Mouse (Mus musculus) mature B cell (primary cell): ENCODE measurements around the gene Zbtb33.

Experiments
- in situ Hi-C: fragments of 300-500 bp; cut with MboI; formaldehyde crosslinking; loops from 2 replicates; pipeline ENCODE4 v1.14.3; 2019

Gene Zbtb33

DNA sequence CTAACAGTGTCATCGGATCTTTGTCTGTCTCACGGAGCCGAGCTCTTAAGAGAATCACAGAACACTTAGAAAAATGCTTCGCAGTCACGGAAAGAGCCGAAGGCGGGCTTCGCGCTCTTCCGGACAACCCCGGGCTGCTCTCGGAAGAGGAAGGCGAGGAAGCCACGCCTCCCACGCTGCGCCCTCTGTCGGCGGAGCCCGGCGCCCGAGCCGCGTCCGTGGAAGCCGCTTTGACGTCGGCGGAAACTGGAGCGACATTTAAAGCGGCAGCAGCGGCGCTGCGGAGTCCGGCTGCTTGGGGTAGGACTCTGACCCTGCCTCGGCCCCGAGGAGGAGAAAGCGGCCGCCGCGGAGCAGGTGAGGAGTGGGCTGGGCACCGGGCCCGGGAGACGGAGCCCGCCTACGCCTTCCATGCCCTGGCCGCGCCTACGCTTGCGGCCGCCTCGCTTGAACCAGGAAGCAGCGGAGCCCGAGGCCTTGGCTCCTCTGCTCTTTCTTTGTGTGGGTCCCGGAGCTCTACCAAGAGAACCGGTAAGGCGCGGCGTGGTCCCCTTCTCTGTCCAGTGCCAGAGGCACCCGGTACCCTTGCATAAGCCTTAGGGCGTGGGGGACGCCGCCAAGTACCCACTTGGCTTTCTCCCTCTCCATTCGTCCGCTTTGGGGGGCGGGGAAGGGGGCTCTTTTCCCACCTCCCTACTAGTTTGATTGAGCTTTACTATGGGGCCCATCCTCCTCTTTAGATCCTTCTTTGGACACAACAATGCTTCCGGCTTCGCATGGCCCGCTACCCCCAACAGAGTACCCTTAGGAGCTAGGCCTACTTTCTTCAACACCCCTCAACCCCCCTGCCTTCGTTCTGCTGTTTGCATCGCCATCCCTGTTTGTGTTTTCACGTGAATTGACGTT is at the start of gene Zbtb33:
Gene Zbtb33, plus strand, starts transcription at position 242 of the 906 bp plus-strand sequence.
- in situ Hi-C loops = loop anchor here (25.0 kb wide), 2 partner anchors 247 to 447 kb away; partner anchors contain the start of gene C1galt1c1

DNA sequence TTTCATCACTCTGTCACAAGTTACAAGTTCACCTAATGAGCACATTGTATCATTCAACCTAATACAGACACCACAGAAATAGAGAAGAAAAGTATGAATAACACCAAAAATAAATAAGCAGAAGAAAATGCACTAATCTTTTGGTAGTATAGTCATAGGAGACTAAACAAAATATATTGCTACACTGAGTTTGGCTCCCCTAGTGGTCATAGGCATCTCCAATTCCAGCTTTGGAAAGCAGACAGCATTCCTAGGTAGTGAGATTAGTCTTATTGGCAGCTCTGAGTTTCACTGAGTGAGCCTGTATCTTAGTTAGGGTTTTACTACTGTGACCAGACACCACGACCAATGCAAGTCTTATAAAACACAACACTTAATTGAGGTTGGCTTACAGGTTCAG is 30.5 kb upstream of the Zbtb33 start:
- in situ Hi-C loops = no loop called here

DNA sequence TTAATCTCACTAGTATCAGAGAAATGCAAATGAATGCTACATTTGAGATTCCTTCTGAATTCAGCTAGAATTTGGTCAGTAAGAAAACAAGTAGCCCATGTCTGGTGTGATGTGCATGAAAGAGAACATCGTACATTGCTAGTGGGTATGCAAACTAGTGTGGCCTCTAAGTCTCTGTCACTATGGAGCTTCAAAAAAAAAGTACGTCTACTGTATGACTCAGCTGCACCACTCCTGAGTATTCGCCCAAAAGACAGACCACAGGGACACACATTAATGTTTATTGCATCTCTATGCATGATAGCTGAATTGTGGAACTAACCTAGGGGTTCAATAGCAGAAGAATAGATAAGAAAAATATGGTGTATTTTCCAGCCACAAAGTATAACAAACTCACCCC is 24.3 kb upstream of the Zbtb33 start:
- in situ Hi-C loops = no loop called here

DNA sequence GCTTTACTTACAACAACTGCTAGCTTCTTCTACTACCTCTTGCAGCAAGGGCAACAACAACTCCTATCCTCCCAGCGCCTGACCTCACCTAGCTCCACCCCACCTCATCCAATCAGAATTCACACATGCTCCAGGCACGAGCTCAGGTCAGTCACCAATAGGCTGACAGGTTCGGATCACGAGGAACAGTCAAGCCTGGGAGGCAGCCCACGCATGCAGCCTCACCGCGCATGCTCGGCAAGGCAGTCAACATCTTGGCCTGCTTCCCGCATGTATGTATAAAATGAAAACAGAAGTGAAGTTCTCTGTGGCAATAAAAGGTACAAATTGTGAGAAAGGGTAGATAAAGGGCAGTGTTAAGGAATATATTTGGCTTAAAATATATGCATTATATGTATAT is 23.5 kb upstream of the Zbtb33 start:
- in situ Hi-C loops = no loop called here

DNA sequence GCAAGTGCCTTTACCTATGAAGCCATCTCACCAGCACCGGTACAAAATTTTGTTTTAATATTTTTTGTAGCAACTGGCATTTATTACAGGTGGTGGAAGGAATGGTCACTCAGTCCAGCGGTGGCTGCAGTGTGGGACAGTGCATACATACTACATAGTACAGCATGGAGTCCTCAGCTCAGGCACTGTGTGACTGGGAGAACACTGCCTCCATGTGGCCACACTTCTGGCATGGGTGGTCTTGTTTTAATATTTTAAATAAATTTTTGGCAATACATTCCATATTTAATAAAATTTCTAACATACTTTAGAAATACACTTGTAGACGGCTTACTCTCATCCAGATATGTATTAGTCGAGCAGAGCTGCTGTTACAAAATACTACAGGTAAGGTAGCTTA is 23.0 kb upstream of the Zbtb33 start:
- in situ Hi-C loops = no loop called here

DNA sequence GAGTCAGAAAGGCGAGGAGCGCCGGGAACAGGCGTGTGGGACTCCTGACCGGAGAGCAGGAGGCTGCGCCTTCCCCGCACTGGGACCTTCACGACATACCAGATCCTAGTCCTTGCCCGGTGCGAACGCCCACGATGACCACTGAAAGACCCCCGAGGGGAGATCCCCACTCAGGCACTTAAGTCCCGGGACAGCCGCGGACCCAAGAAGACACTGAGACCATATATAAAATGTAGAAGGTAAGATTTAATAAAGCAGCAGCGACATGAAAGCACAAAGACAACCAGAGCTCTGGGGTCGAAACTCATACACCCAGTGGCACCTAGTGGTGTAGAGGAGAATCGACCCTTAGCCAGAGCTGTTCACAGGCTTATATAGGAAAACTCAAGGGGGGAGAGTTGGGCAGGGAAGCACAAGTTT is 9.7 kb upstream of the Zbtb33 start:
- in situ Hi-C loops = loop anchor here (25.0 kb wide), 2 partner anchors 257 to 457 kb away; partner anchors contain the start of gene C1galt1c1

DNA sequence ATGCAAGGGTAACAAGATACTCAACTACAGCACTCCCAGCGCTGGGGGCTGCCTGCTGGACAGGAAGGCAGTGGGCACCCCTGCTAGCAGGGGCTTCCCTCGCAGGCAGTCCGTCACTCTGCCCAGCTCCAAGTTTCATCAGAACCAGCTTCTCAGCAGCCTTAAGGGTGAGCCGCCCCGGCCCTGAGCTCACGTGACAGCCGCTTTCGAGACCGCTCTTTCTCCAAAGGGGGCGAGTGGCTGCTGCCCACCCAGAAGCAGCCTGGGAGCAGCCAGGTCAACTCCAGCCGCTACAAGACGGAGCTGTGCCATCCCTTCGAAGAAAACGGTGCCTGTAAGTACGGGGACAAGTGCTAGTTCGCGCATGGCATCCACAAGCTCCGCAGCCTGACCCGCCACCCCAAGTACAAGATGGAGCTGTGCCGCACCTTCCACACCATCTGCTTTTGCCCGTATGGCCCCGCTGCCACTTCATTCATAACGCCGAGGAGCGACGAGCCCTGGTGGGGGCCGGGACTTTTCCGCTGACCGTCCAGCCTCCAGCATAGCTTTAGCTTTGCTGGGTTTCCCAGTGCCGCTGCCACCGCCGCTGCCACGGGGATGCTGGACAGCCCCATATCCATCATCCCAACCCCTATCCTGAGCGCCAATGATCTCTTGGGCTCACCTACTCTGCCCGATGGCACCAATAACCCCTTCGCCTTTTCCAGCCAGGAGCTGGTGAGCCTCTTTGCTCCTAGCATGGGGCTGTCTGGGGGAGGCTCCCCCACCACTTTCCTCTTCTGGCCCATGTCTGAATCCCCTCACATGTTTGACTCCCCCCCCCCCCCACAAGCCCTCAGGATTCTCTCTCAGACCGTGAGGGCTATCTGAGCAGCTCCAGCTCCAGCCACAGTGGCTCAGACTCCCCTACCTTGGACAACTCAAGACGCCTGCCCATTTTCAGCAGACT is 8.7 kb upstream of the Zbtb33 start:
- in situ Hi-C loops = loop anchor here (25.0 kb wide), 2 partner anchors 256 to 456 kb away; partner anchors contain the start of gene C1galt1c1

DNA sequence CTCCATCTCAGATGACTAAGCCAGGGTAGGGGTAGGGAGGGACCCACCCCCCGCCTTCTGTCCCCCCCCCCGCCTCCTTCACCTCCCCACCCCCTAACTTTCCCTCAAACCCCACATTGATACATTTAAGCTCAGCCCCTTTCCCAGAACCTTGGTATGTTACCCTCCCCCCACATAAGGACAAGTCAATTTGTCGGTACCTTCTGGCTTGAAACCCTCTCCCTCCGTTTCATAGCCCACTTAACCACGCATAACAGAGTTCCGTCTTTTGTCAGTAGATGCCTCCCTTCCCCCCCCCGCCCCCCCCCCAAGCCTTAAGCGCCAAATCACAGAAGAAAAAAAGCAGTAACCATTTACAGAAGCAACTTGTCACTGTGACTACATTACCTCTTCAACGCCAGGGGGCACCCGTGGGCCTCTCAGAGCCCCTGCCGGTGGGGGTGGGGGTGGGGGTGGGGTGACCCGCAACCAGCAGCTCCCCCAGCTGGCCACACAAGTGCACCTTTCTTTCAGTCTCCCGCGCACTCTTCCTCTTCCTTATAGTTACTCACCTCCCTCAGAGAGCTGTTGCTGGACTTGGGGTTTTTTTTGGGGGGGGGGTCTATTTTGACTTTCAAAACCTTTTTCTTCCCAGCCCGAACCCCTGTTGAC is 7.9 kb upstream of the Zbtb33 start:
- in situ Hi-C loops = loop anchor here (25.0 kb wide), 2 partner anchors 256 to 456 kb away; partner anchors contain the start of gene C1galt1c1

DNA sequence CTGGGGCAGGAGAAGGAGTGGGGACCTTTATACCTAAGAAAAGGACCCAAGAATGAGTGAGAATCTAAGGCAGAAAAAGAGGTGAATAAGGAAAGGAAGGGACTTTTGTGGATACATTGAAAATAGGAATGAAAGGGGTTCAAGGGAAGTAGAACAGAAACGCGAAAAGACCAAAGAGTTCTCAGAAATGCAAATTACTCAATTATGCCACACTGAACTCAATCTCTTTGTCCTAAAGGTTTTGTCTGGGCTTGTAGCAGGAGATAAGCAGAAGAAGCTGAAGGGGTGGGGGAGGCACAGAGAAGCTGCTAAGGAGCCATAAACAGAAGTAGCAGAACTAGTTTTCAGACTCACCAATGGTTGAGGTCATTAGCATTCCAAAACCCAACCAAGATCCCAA is 4.1 kb upstream of the Zbtb33 start:
- in situ Hi-C loops = loop anchor here (25.0 kb wide), 2 partner anchors 252 to 452 kb away; partner anchors contain the start of gene C1galt1c1

DNA sequence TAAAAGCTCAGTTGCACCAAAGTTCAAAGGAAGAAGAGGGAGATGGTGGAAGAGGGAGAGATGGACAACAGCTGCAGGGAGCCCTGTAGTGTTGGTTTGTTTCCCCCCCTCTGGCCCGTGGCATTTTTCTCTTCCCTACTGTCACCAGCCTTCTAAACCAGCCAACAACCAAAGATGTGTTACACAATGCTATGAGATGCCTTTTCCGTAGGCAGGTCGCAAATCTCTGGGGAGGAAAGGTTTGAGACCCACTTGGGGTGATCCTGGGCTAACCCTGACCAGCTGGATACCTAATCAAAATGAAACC is 818 bp downstream of the Zbtb33 start:
- in situ Hi-C loops = loop anchor here (25.0 kb wide), 2 partner anchors 247 to 447 kb away; partner anchors contain the start of gene C1galt1c1

DNA sequence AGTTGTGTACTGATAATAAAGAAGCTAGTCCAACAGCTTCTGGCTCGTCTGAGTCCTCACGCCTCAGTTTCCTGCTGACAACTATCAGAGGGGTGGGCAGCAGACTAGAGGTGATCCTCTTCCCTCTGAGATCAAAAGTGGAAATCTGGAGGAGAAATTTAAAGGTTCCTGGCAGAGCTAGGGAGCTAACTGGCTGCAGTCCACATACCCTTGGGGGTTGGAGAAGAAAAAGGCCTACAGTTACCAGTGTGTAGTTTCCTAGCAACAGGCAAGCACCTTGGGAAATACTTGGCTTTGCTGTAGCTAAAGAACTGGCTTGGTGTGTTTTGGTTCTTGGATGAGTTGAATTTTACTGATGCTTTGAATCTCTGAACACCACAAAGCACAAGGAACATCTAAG is 12.2 kb downstream of the Zbtb33 start:
- in situ Hi-C loops = no loop called here

DNA sequence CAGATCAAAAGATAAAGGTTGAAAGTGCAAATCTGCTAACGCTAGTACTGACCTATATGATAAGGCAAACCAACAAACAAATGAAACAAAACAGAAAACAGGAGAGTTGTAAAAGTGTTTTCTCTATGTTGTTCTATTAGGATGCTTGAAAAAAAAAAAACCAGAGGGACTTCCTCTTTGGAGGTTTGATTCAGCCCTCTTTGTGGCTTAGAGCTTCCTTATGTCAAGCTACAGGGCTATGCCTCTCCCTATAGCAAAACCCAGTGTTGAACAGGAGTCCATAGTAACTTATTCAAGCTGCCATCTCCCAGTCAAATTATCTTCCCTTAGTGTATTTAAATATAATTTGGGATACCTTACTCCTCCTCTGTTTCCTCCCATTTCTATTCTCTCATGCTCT is 17.8 kb downstream of the Zbtb33 start:
- in situ Hi-C loops = no loop called here

DNA sequence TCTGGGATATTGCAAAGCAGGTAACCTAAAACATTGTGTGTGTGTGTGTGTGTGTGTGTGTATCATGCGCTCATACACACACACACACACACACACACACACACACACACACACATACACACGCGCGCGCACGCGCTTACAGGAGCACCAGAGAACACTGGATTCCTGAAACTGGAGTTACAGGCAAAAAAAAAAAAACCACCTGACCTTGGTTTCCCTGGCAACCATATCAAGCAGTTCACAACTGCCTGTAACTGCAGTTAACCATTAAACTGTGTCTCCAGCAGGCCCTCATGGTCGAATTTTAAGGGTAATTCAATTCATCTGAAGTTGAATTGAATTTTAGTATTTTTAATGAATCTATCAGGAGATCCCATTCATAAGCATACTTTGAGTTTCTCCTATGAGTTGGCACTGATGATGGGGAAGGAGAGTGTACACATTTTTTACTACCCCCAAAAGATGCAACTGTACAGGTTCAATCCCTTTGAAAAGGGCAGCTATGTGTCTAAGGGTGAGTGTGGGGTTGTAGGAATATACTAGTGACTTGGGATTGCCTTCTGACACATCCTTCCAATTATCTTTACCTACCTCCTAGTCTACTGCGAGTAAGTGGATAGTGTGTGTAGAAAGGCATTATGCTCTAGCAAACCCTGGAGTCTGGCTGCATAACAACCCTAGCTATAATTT is 27.5 kb downstream of the Zbtb33 start:
- in situ Hi-C loops = no loop called here

DNA sequence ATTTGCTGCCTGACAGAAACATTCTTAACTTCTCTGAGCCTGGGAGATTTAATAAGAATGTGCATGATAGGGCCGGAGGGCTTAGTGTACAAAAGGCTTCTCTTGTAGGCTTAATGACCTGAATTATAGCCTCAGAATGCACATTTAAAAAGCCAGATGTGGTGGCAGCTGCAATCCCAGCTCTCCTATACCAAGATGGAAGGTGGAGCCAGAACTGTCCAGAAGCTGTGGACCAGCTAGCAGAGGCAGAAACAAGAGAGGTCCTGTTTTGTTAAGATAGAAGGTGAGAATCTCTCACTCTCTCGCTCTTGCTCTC is 28.0 kb downstream of the Zbtb33 start:
- in situ Hi-C loops = no loop called here

DNA sequence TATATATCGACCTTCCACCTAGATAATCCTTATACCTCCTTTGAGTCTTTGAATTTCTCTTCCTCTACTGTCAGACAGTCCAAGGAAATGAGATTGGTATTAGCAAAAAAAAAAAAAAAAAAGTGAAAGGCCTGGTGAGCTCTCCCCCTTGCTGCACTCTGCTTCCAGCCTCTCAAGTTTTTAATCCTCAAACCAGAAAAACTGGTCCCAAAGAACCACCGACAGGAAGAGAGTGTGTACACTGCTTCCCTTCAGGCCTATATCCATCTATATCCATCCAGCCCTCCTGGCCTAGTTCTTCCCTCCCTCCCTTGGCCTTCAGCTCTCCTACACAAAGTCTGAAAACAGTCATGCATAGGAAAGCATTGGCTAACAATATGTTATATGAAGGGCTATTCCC is 33.2 kb downstream of the Zbtb33 start:
- in situ Hi-C loops = no loop called here

DNA sequence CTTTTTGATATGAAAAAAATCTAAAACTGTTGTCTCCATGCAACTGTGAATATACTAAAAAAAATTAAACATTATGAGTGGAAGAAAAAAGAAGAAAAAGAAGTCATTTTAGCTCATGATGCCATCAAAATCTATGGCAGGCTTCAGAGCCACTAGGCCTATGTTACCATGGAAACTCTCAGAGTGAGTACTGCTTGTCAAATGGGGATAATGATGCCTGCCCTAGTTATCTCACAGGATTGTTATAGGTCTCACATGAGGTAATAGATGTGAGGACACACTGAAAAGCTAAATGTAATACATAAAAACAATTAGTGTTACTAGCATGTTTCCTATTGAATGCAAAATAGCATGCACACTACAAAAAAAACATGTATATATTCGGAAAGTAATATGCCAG is 40.3 kb downstream of the Zbtb33 start:
- in situ Hi-C loops = loop anchor here (25.0 kb wide), 1 partner anchor 232 kb away; the partner anchor contains the start of gene Lamp2

DNA sequence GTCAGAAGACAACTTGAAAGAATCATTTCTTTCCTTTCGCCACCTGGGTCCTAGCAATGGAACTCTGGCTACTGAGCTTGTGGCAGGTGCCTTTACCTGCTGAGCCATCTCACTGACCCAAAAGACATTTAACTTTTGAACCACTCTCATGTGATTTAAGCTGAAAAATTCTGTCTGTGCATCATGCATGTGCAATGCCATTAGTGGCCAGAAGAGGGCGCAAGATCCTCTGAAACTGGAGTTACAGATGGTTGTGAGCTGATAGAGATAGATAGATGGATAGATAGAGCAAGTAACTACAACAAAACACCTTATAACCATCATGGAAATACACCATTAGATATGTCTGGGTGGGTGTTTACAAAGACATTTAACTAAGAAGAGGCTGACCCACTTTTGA is 48.1 kb downstream of the Zbtb33 start:
- in situ Hi-C loops = loop anchor here (25.0 kb wide), 1 partner anchor 225 kb away; the partner anchor contains the start of gene Lamp2
